Mouse (Mus musculus): Measurements from ENCODE around the gene Shoc2.

- TF ChIP-seq POLR2A (IDR thresholded peaks at IDR 0.05; ENCODE audit: control insufficient read depth, extremely low read depth, insufficient read depth, low read length, poor library complexity) (no peak), CTCF (IDR thresholded peaks at IDR 0.05; ENCODE audit: borderline replicate concordance, control insufficient read depth, extremely low read depth, insufficient read depth, low read length, poor library complexity) (no peak)
These were observed 21.0 kb downstream of the Shoc2 start for GRCm38 (mm10) chr19:53964910-53965633.

Measured in thymus, adult 2 months (tissue).